Mouse (Mus musculus): Measurements from ENCODE around the gene Tigit.

Gene Tigit

DNA sequence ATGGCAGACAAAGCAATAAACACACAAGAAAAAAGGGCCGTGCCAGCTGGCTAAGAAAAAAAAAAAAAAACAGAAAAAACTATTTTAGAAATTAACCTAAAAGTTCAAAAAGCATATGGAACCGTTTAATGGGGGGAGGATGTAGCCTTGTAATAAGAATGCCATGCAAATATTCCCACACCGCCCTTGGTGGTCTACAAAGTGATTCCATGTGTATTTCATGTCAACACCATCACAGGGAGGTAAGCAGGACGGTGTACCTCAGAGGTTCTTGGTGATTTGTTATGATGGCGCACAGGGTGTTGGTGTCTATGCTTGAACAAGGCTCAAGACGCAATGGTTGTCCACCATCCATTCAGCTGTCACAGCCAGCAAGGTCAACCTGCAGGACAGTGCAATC, 46.6 kb downstream of the Tigit start:
- DNase-seq, result no peak

DNA sequence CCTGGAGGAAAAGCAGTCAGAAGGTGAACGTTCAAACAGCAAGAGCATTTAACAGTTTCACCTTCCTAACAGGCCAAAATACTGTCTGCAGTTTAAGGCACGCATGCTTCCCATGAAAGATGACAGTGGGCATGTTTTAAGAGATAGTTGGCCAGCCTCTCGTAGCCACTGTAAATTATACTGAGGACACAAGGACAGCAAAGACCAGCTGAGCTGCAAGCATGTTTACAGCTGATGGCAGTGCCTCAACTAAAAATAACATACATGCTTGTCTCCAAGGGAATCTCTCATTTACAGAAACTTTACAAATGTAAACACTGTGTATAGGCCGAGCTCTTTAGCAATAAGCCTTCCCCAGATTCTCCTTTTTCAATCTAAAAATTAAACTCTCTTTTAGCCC, 47.6 kb downstream of the Tigit start:
- DNase-seq, result no peak

- DNase-seq, result no peak
These were observed 53.6 kb downstream of the Tigit start for GRCm38 (mm10) chr16:43610375-43610774.

- DNase-seq, result no peak
These were observed 55.9 kb downstream of the Tigit start for GRCm38 (mm10) chr16:43608066-43608465.

GRCm38 (mm10) chr16:43607086-43607485, 56.9 kb downstream of the Tigit start:
- no peak for DNase-seq

- DNase-seq, result no peak
These were observed 59.4 kb downstream of the Tigit start for GRCm38 (mm10) chr16:43604399-43605013.

DNA sequence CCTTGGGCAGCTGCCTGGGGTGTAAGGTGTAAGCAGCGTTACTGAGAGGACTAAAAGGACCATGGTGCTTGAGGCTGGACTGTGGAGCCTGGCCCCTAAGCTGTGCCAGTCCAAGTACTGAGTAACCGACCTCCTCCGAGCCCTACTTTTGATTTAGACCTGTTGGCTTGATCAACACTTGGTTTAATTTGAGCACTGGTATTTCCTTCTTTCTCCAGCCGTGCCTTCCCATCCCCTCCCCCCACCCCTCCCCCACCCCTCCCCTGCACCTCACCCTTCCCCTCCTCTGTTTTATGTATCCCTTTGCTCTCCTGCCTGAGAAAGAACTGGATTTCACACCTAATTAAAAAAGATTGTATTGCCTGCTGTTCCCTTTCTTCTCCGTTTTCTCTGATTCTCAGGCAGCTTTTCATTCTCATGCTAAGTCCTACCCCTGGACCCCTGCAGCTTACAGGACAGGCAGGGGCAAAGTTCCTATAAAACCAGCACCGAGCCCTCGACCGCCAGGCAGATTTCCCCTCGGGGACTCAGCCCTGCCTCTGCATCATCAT, 60.3 kb downstream of the Tigit start:
- DNase-seq, result no peak

- DNase-seq, result no peak
These were observed 61.4 kb downstream of the Tigit start for GRCm38 (mm10) chr16:43602573-43602972.

DNA sequence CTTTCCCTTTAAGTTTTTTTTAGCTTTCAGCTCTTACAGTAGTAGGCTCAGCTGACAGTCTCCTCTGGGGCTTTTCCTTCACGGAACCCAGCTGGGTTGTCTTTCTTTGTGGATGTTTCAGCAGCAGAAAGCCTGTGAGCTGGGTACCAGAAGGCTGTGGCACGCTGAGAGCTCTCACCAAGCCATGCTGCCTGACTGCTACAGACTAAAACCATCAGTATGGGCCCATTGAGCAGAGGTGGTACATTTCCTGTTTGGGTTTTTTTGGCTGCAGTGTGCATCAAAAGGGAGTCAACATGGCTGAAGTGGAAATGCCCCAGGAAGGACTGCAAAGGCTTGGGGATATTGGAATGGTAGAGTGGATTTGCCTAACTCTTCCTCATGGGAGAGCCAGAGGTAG, 64.2 kb downstream of the Tigit start:
- DNase-seq, result no peak

All from spleen, adult 18-20 months (tissue).